Mouse (Mus musculus): Measurements from ENCODE around the gene Gnaq.

Gnaq gene

DNA sequence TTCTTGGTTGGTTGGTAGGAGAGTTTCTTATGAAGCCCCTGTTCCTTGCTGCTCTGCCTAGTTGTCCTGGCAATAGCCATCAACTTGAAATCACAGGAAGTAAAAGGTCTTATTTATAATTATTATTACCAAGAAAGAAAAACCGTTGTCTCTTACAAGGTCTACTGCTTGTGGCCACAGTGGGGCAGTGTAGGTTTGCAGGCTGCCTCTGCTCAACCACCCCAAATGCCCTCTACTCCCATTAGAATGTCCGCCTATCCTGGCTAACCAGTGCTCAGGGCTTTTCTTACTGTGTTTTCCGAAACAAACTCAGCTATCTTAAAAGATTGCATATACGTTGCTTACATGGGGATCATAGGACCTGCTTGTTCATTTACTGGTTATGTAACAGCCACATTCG is 226.3 kb downstream of the Gnaq start:
- no peak for DNase-seq (ENCODE audit: low read depth in 2 of 2, low spot score in 2 of 2)

DNA sequence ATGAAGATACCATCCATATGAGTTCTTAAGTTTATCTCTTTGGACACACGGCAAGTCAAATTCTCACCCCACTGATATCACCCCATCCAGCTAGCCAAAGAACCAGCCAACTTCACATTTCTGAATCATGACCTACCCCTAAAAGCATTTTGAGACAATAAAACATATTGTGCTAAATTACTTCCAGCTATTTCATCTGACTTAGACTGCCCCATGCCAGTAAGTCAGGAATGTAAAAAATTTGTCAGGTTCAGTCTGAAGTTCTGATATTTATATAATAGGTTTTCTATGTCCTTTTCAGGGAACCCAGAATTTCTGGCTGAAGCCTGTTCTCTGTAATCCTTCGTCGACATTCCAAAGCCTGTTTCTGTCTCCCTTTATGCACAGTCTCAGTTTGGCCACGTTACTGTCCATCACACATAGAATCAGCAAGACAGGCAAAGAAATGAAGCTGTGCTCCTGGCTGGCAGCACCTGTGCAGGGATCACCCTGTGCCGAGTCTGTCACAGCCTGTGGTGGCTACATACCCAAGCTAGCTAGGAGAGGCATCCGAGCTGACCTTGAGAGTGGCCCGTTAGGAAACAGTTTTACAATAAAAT is 233.9 kb downstream of the Gnaq start:
- DNase-seq (ENCODE audit: low read depth in 2 of 2, low spot score in 2 of 2): no peak

DNA sequence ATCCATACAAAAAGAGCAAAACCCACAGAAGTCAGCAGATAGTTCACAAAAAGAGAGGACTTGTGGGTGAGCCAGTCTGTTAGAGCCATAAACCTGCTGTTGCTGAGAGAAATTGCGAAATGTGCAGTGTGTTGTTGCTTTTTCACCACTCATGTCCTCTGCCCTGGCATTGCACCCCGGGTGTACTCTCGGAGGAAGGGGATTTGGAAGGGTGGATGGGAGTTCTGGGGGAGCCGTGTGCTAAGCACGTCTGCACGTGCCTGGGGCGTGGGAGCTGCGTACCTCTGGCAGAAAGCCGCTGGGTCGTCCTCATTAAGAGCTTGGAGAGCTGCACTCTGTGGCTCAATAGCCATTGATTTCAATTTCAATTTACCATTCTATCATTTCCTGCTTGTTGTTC is 234.6 kb downstream of the Gnaq start:
- no peak for DNase-seq (ENCODE audit: low read depth in 2 of 2, low spot score in 2 of 2)

DNA sequence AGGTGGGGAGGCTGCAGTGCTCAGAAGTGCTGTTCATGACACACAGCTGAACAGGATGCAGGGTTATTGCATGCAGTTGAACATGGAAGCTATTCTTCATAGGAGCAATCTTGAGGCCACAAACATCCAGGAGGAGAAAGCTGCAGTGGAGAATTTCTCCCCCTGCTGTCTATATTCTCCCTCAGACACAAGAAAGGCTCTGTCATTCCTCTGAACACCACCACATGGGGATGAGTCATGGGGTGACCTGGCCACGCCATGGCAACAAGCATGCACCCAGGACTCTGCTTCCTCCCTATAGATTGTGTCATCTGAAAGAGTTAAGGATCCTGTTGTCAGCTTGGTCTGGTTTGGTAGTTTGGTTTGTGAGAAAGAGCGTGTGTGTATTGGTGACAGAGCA is 239.0 kb downstream of the Gnaq start:
- DNase-seq (ENCODE audit: low read depth in 2 of 2, low spot score in 2 of 2): no peak

DNA sequence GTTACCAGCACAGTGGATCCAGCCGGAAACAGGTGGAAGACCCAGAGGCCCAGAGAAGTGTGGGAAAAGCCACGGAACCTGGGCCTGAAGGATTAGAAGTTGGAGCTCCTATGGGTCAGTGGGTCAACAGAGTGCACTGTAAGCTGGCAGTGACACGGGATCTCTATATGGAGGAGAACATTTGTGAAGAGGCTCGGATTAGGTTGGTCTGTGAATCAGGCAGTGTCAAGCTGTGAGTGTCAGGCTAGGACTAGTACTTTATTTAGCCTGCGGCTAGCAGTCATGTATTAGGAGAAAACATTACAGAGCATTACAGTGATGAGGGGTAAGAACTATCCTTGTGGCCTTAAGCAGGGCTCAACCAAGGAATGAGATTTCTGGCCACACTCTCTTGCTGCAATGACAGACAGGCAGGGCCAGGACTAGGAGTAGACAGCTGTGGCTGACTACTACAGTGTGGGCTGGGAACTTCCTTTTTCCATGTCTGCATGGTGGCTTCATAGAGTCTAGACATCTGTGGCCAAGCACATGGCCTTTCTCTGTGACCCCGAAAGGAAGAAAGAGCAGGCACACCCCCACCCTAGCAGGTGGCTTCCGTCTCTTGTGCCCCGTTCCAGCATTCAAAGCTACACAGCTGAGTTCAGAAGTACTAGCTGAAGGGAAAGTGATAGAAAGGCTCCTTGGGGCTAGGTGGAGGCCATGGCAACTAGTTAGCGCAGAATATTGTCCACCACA is 240.3 kb downstream of the Gnaq start:
- no peak for DNase-seq (ENCODE audit: low read depth in 2 of 2, low spot score in 2 of 2)

DNA sequence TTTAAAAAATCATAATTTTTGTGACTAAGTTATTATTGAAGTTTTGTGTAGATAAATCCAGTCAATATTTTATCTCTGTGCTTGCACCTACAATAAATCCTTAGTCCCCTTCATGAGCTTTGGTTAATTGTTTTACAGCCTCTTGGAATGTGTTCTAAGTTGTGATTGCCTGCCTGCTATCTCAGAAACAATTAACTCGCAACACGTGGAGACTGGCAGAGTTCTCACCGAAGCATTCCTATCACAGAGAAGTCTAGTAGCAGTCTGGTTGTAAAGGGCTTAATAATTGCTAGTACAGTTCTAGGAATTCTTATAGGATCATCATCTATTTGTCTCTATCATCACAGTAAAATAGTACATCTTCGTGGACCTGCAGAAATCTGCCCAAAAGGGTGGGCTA is 243.2 kb downstream of the Gnaq start:
- DNase-seq (ENCODE audit: low read depth in 2 of 2, low spot score in 2 of 2): no peak

DNA sequence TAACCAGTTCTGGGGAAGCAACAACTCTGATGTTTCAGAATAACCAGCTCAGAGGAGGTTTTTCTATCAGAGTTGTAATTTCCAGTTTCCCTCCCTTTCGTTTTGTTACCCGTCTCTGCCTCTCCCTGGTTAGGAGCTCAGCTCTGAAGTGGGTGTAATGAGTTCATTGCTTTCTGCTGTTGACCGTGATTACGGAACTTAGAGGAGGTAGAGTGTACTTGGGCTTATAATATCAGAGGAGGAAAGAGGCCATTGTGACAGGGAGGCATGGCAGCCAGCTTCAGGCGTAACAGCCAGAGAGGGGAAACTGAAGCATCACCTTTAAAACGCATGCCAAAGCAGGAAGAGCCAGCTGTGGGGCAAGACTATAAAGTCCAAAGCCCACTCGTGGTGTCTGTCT is 245.9 kb downstream of the Gnaq start:
- DNase-seq (ENCODE audit: low read depth in 2 of 2, low spot score in 2 of 2): no peak

DNA sequence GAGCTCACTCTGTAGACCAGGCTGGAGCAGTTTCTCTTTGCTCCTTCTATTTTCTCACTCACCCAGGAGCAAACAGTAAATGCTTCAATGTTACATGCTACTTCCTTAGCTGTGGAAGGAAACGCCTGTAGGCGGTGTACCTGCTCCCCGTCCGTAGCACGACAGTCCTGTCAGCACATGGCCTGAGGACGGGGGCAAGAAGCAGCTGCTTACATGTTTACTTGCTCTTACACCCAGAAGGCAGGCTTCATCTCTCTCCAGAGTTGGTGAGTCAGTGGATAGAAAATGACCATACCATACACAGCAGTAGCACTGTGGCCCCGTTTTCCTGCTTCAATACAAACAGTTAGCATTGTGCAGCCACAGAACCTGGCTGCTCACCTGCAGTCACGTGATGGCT is 247.1 kb downstream of the Gnaq start:
- DNase-seq (ENCODE audit: low read depth in 2 of 2, low spot score in 2 of 2): no peak

DNA sequence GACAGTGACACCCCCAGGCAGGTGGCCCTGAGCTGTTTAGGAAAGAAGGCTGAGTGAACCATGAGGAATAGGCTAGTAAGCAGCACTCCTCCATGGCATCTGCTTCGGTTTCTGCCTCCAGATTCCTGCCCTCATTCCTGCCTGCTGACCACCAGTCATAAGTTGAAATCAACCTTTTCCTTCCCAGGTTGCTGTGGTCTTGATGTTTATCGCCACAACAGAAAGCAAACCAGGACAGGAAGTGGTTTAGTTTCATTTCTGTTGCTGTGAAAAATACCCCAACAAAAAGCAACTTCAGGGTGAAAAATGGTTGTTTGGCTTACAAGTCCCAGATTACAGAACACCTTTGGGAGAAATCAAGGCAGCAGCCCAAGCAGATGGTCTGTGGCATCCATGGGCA is 249.8 kb downstream of the Gnaq start:
- no peak for DNase-seq (ENCODE audit: low read depth in 2 of 2, low spot score in 2 of 2)

DNA sequence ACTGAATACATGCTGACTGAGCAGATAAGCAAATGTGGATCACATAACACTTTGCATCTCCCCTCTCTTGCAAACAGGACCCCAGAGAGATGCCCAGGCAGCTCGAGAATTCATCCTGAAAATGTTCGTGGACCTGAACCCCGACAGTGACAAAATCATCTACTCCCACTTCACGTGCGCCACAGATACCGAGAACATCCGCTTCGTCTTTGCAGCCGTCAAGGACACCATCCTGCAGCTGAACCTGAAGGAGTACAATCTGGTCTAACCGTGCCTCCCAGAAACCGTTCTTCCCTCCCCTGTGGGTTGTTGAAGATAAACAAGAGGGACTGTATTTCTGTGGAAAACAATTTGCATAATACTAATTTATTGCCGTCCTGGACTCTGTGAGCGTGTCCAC is 250.5 kb downstream of the Gnaq start:
- no peak for DNase-seq (ENCODE audit: low read depth in 2 of 2, low spot score in 2 of 2)

DNA sequence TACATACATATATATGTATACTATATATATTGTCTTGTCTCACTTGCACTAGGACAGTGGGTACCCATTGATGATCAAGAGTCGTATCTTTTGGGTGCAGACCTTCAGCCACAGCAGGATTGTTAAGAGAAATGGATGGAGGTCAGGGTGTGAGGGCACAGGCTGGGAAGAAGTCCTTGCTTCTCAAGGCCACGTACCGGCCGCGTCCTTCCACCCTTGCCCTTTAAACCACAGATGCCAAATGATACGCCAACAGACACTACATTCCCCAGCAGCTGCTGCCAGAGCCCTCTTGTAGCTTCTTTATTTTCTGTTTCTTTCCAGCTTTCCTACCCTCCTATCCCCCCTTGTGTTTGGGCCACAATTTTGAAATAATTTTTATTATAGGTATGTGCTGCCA is 251.5 kb downstream of the Gnaq start:
- no peak for DNase-seq (ENCODE audit: low read depth in 2 of 2, low spot score in 2 of 2)

DNA sequence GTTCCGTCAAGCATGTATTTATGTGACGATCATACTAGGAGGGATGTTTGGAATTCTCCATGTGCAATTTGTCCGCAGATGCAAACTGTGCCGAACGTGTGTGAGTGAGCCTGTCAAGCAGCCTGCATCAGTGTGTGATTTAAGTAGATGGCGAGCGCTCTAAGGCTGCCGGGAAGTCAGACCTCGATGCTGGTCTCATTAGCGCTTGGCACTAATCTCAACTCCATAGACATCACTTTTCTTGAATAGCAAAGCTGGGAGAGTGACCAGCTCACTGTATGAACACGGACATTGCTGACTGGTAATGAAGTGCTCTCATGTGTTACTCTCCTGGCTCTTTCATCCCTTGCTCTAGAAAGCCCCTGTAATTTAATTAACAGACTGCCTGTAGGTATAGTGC is 252.3 kb downstream of the Gnaq start:
- no peak for DNase-seq (ENCODE audit: low read depth in 2 of 2, low spot score in 2 of 2)

DNA sequence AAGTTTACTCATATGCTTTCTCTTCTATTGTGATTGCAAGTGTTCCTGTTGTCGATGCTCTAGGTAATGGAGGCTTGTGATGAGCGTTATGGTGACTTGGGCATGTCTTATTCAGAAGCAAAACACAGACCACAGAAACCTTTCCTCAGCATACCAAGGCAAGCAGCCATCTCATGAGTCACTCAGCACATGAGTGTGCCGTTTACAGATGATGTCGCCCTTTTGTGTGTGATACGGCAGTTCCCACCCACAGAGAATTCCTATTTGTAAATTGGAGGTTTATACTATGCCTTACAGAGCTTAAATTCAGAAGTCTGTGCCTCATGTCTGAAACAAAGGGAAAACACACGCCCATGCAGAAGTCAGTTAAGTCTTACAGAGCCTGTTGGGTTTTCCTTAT is 253.9 kb downstream of the Gnaq start:
- DNase-seq (ENCODE audit: low read depth in 2 of 2, low spot score in 2 of 2): no peak

DNA sequence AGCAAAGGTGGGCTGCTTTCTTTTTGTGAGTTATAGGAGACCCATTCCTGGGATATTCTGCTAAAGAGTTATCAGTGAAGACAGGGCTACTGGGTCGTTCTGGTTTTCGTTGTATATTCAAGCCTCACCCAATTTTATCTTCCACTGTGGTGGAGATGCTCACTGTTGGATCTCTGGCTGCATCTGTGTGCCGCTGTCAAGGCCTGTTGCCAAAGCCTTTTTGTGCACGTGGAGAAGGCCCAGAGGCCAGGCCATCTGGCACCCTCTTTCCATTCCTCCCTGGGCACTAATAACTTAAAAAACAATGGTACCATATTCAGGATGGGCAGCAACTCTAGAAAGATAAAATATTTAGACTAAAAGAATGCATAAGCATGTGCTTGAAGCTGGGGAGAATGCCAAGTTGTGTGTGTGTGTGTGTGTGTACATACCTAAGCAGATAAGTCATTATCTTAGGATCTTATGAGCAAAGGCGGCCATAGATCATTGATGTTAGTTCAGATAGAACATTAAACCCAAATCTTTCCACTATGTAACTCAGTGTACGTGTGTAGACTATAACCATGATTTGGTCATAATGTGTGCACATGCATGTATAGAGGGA is 257.7 kb downstream of the Gnaq start:
- no peak for DNase-seq (ENCODE audit: low read depth in 2 of 2, low spot score in 2 of 2)

DNA sequence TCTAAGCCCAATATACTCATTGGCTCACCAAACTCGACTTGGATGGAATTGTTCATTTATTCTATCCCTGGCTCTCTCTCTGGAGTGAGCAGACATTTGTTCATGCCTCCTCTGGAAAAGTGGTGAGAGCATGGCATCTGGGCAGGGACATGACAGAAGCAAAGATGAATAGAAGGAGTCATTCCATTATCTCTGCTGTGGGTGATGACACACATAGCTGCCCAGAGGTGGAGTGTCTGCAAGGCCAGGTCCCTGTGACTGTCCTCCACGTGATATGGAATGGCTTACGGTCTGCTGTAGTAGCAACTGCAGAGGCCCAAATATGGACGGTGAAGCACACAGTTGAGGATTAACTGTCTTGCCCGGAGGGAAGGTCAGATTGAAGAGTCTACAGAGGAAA is 261.8 kb downstream of the Gnaq start:
- no peak for DNase-seq (ENCODE audit: low read depth in 2 of 2, low spot score in 2 of 2)

DNA sequence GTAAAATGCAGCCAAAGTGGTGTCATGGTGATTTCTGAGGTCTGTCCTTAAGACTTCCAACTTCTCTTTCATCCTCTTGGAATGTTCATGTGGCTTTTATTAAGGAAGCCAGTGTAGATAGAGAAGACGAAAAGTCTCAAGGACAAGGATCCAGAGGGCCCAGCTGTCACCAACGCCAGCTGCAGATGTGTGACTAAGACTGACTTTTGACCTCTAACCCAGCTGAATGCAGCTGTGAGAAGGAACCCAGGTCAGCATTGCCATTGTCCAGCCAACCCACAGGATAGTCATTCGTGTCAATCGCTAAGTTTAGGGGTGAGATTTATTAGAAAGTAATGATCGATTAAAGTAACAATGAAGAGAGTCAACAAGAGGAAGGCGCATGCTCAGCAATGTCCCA is 270.5 kb downstream of the Gnaq start:
- no peak for DNase-seq (ENCODE audit: low read depth in 2 of 2, low spot score in 2 of 2)

DNA sequence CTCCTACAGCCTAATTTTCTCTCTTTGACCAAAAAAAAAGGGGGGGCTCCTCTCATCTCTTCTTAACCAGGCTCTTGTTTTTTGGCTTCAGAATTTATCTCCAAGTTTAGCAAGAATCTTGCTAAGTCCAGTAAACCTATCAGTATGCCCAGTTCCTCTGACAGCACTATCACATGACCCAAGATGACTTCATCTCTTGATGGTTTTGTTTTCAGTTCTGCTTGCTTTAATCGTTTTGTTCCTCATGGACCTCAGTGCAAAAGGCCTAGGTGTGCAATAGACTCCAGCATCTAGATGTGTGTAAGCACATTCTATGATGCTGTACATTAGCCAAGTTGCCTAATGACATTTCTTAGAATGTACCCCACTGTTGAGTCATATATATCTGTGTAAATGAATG is 275.1 kb downstream of the Gnaq start:
- DNase-seq (ENCODE audit: low read depth in 2 of 2, low spot score in 2 of 2): no peak

DNA sequence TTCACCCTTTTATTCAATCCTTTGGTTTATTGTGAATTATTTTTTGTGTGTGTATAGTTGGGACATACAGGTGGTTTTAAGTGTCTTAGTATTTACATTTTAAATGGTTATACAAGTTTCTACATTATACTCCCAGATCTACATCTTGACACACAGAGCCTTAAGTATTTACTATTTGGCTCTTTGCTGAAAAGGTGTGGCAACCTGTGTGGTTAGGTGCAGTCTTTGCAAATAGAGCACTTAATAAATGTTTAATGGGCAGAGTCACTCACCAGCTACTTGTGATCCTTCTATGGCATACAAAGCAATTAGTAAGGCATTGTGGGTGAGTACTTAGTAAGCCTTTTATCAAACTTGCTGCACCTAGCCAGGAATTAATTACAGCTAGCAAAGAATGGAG is 278.7 kb downstream of the Gnaq start:
- no peak for DNase-seq (ENCODE audit: low read depth in 2 of 2, low spot score in 2 of 2)

DNA sequence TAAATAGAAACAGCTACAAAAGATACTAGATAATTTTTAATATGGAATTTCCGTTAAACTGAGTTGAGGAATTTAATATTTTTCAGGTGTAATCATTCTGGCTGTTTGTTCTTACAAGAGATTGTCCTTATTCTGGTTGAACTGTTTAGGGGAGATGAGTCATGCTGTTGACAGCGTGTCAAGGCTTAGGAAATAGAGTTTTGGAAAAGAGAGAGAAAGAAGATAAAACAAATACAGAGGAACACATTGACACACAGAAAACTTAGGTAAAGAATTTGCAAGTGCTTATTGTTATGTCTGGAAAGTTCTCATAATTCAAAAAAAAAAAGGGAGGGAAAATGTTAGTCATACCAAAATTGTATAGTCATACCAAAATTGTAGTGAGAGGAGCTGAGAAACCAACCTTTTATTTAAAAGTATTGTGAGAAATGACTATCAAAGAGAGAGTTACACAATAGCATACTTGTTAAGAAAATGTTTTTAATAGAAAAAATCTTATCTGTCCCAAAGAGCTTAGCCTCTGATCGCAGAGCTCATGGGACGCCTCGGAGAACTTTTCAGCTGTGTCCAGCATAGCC is 285.5 kb downstream of the Gnaq start:
- DNase-seq (ENCODE audit: low read depth in 2 of 2, low spot score in 2 of 2): no peak

DNA sequence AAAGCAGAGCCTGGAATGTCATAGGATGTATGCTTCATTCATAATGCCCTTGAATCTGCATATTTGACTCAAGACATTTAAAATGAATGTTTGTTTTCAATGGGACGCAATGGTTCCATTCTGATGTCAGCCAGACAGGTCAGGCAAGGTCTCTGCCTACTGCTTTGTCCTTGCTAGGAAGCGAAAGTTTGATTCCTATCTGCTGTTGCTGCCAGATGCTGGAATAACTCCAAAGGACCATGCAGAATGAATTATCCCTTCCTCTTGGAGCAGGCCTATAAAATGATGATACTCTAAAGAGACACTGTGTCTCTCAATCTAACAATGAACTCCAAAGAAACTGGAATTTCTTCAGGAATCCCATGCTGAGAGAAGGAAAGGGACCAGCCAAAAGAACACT is 293.0 kb downstream of the Gnaq start:
- no peak for DNase-seq (ENCODE audit: low read depth in 2 of 2, low spot score in 2 of 2)

DNA sequence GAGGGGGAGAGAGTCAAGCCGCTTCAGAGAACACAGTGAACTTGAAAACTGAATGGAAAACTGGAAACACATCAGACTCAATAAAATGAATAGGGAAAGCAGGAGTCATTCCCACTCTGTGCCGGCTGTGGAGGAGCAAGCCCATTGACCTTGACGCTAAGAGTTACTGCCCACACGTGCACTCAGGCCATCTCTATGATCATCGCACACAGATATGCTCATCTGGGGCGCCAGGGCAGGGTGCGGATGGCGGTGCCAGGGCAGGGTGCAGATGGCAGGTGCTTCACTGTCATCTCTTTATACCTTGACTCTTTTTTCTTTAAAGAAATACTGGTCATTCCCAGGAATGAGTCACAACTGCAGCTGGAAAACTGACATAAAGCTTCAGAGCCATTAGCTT is 298.7 kb downstream of the Gnaq start:
- DNase-seq (ENCODE audit: low read depth in 2 of 2, low spot score in 2 of 2): no peak

DNA sequence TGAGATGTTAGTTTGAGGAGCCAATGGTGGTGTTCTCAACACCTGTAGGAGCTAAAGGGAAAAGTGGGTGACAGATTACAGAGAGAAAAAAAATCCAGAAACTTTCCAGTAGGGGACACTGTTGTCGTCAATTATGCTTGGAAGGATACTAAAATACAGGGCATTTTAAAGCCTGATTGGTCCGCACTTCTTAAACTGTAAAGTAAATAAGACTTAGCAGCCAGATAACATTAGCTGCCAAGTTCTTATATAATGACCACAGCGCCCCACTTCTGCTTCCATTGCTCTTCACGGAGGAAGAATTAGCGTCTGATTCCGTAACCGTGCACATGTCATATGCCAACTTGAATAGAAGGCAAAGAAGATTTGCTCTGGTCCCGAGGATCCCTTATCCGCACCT is 302.2 kb downstream of the Gnaq start:
- DNase-seq (ENCODE audit: low read depth in 2 of 2, low spot score in 2 of 2): no peak
